8 mouse cellular contexts compared by ENCODE assay signal in genomic region chr4:129771672-129772521, GRCm38 (mm10). TPM values are rescaled to one million over a fixed set of nuclear protein-coding genes. Genes with fewer than 3 reads are reported as not detected.
DNase-seq lines count a peak whose midpoint lies in the region; ATAC-seq lines count a peak whose summit lies in the region.

No protein-coding gene starts in this region.

- no peak for DNase-seq in liver, embryonic 11.5 days (ENCODE audit: low spot score)
- DNase-seq in liver (no peak), adipocyte (ENCODE audit: low spot score) (no peak)
- peak; percentile 63 for DNase-seq in embryo, embryonic 10 days (ENCODE audit: low spot score)
- peak; percentile 18 to 31 for DNase-seq in heart, postnatal 10 days
- peak; percentile 47 to 51 for DNase-seq in kidney, postnatal 36 days
- peak; percentile 62 for DNase-seq in naive thymus-derived CD4-positive, alpha-beta T cell, adult 2 months (ENCODE audit: low read depth)
- DNase-seq in urinary bladder, postnatal 4 days (ENCODE audit: low spot score in 2 of 2), result no peak

- 13% methylated on average over 21 of the region's 21 CpGs for WGBS in liver, embryonic 11.5 days

- no peak overlapping the region for H3K27ac ChIP-seq in liver, embryonic 11.5 days (ENCODE audit: low read depth, low read length)

- peak overlapping the region; percentile 10; the same call in 1 of the 2 replicates for H3K4me3 ChIP-seq in liver, embryonic 11.5 days (ENCODE audit: low read depth, low read length)

- H3K27me3 ChIP-seq in liver, embryonic 11.5 days (replicated peaks; ENCODE audit: control insufficient read depth, insufficient read depth, low read length), result peaks cover 10% of the 10 kb centered on the region

- H3K4me2 ChIP-seq in liver, embryonic 11.5 days, result peak overlapping the region; percentile 52

- H3K9me3 ChIP-seq in liver, embryonic 11.5 days (ENCODE audit: control insufficient read depth, low read length), result no peaks in the 10 kb centered on the region

- ATAC-seq in liver, embryonic 11.5 days (replicated peaks; ENCODE audit: low FRiP score), result no peak

- intact Hi-C loops in heart, postnatal 10 days (cut with DNase I), result no loop called here

- peaks cover 8% of the 10 kb centered on the region for H3K4me1 ChIP-seq in liver, embryonic 11.5 days (replicated peaks; ENCODE audit: control insufficient read depth, insufficient read depth, low read length)

- H3K9ac ChIP-seq in liver, embryonic 11.5 days (ENCODE audit: low read depth, low read length), result no peak overlapping the region

- H3K36me3 ChIP-seq in liver, embryonic 11.5 days (ENCODE audit: control insufficient read depth, insufficient read depth, low read length), result no peaks in the 10 kb centered on the region

RNA-seq across cellular contexts. Expression of gene Khdrbs1, which starts 29.8 kb away (rescaled TPM):
- 78.4 and 83.3 TPM in 2 replicates for polyA plus RNA-seq in liver, embryonic 11.5 days (2014; fragmentation: Nextera tagmentation; extraction: Ambion mirVana)
- total RNA-seq in heart, postnatal 10 days (2021), result 10 to 100 TPM; 67.8 to 76.8 TPM

RNA-seq across cellular contexts. Expression of gene Ptp4a2, which starts 39.1 kb away (rescaled TPM):
- 279 and 298 TPM in 2 replicates for polyA plus RNA-seq in liver, embryonic 11.5 days (2014; fragmentation: Nextera tagmentation; extraction: Ambion mirVana)
- 100 to 1,000 TPM; 243 to 271 TPM for total RNA-seq in heart, postnatal 10 days (2021)

Comparison
In these comparisons a context has a peak if more than half of its experiments do, and no peak if none do; other contexts are left out.
1. DNase-seq: peak in embryo, embryonic 10 days (single experiment), heart, postnatal 10 days (2 of 2), kidney, postnatal 36 days (2 of 2) and naive thymus-derived CD4-positive, alpha-beta T cell, adult 2 months (single experiment); none in liver, embryonic 11.5 days (single experiment), liver (single experiment), adipocyte (single experiment) and urinary bladder, postnatal 4 days (0 of 2).